Mouse (Mus musculus) layer of hippocampus, postnatal 36 days (tissue): ENCODE data around the gene Gm29866. TPM values are rescaled to one million over a fixed set of nuclear protein-coding genes. Genes with fewer than 3 reads are reported as not detected.
"Not testable (repeated sequence)": the region's sequence is repeated elsewhere in the genome, so short reads cannot be mapped to it uniquely, and the experiment has no call there.

Experiments used
- DNase-seq, 2 experiments: peaks; one replicate each; pipeline ENCODE4 v3.0.0; 2022
- total RNA-seq, 2 experiments: library from RNA; stranded (reverse); gene quantifications; 2 replicates each; pipeline ENCODE4 v1.2.3; 2021

Gm29866 gene
- total RNA-seq: not detected

GRCm38 (mm10) chrY:20993557-20993956 is at the start of gene Gm29866:
Gene Gm29866, minus strand, starts transcription at chrY:20993657.
- DNase-seq: not testable (repeated sequence)

Other genes with a start within 250 kb of the Gm29866 start
- not detected for gene Gm20909, start 170.9 kb upstream of the Gm29866 start, total RNA-seq
- not detected for gene Gm20865, start 247.9 kb upstream of the Gm29866 start, total RNA-seq